Mouse (Mus musculus) heart, postnatal 0 days (tissue): ENCODE results near the gene Gcnt3.

Experiments used
- CTCF ChIP-seq: IDR thresholded peaks from 2 replicates; pipeline ENCODE4 v1.5.1; 2016; ENCODE audit warnings: antibody characterized with exemption, control low read depth, low read depth
- EP300 ChIP-seq: IDR thresholded peaks from 2 replicates; pipeline ENCODE4 v1.6.1; 2016; ENCODE audit warnings: antibody characterized with exemption, low read depth

GRCm38 (mm10) chr9:70022083-70022482 lies 15.8 kb downstream of the Gcnt3 start:
- TF ChIP-seq CTCF = no peak
- TF ChIP-seq EP300 = no peak
